Mouse (Mus musculus) neutrophil, adult 83 days (primary cell): Measurements from ENCODE around the gene Gngt2. TPM values are rescaled to one million over a fixed set of nuclear protein-coding genes. Genes with fewer than 3 reads are reported as not detected.

Source experiments
- total RNA-seq, 2 experiments: library from RNA; stranded (reverse); gene quantifications; one replicate each; pipeline ENCODE4 v1.2.4; 2023

The Gngt2 gene
- 10 to 100 TPM; 29.8 to 38.9 TPM for total RNA-seq

GRCm38 (mm10) chr11:95837059-95837458 lies at the start of gene Gngt2:
Gngt2 (plus strand) TSS chr11:95837216.

GRCm38 (mm10) chr11:95824071-95824876 lies 12.7 kb upstream of the Gngt2 start, which contains the start of gene Phospho1:
Phospho1 (plus strand) TSS chr11:95824499.

GRCm38 (mm10) chr11:95842074-95842681 lies 5.2 kb downstream of the Gngt2 start, which contains the start of gene Abi3:
Abi3 (minus strand) TSS chr11:95842476.

Other genes with a start within 250 kb of the Gngt2 start
- gene Ngfr, start 249.5 kb upstream of the Gngt2 start, total RNA-seq, result not detected
- 10 to 100 TPM; 22.3 to 34.8 TPM for gene Phb, start 170.3 kb upstream of the Gngt2 start, total RNA-seq
- gene Zfp652, start 124.5 kb upstream of the Gngt2 start, total RNA-seq, result 10 to 100 TPM; 57.8 to 64.9 TPM
- gene B130006D01Rik, start 113.6 kb upstream of the Gngt2 start, total RNA-seq, result 1 to 10 TPM; 3.0 to 5.0 TPM
- 100 to 1,000 TPM; 116 to 159 TPM for gene Phospho1, start 12.7 kb upstream of the Gngt2 start, total RNA-seq
- 10 to 100 TPM; 18.1 to 18.2 TPM for gene Abi3, start 5.3 kb downstream of the Gngt2 start, total RNA-seq
- not detected for gene B4galnt2, start 77.7 kb downstream of the Gngt2 start, total RNA-seq
- not detected for gene Igf2bp1, start 168.7 kb downstream of the Gngt2 start, total RNA-seq
- gene Gip, start 187.3 kb downstream of the Gngt2 start, total RNA-seq, result not detected
- 10 to 100 TPM; 54.4 to 61.7 TPM for gene Snf8, start 197.7 kb downstream of the Gngt2 start, total RNA-seq
- gene Ube2z, start 228.2 kb downstream of the Gngt2 start, total RNA-seq, result 10 to 100 TPM; 30.2 to 32.2 TPM
- 100 to 1,000 TPM in 1 of 2 experiments, 10 to 100 TPM in 1; 94.9 to 107 TPM for gene Atp5g1, start 238.5 kb downstream of the Gngt2 start, total RNA-seq